Mouse (Mus musculus): ENCODE results near the gene Rnf212b.

The Rnf212b gene

GRCm38 (mm10) chr14:54875844-54876538 is 62.0 kb downstream of the Rnf212b start:
- DNase-seq: no peak

GRCm38 (mm10) chr14:54876539-54877047 is 62.7 kb downstream of the Rnf212b start:
- DNase-seq: peak; percentile 94 to 97

GRCm38 (mm10) chr14:54877048-54877715 is 63.2 kb downstream of the Rnf212b start, which contains the start of gene Ppp1r3e:
Gene Ppp1r3e, minus strand, starts transcription at chr14:54877550.
- DNase-seq: peak; percentile 84 to 87

GRCm38 (mm10) chr14:54883154-54884021 is 69.4 kb downstream of the Rnf212b start, which contains the start of the genes Bcl2l2 and Gm20521:
Gene Bcl2l2, plus strand, starts transcription at chr14:54883377.
Gene Gm20521, plus strand, starts transcription at chr14:54883441.
- peak; percentile 89 to 96 for DNase-seq

GRCm38 (mm10) chr14:54884022-54884712 is 70.2 kb downstream of the Rnf212b start:
- DNase-seq: no peak

GRCm38 (mm10) chr14:54885309-54885708 is 71.4 kb downstream of the Rnf212b start:
- no peak for DNase-seq

GRCm38 (mm10) chr14:54892200-54892599 is 78.3 kb downstream of the Rnf212b start, which contains the start of gene Pabpn1:
Gene Pabpn1, plus strand, starts transcription at chr14:54892500.
- DNase-seq: no peak

GRCm38 (mm10) chr14:54893651-54894181 is 79.8 kb downstream of the Rnf212b start:
- DNase-seq: peak; percentile 97 to 99

GRCm38 (mm10) chr14:54894296-54895151 is 80.6 kb downstream of the Rnf212b start:
- DNase-seq: peak; percentile 79

- DNase-seq: no peak
These were observed 83.5 kb downstream of the Rnf212b start for GRCm38 (mm10) chr14:54897445-54897844.

- peak; percentile 82 to 83 for DNase-seq
These were observed 86.4 kb downstream of the Rnf212b start for GRCm38 (mm10) chr14:54900383-54900782.

- DNase-seq: no peak
These were observed 89.7 kb downstream of the Rnf212b start for GRCm38 (mm10) chr14:54903641-54904040.

Data from cerebellum, postnatal 14 days (tissue).